In genomic region chr5:33245701-33246100, GRCm38 (mm10) we compare ENCODE assay signal across 7 mouse cellular contexts. TPM values are rescaled to one million over a fixed set of nuclear protein-coding genes. Genes with fewer than 3 reads are reported as not detected.
A peak's percentile ranks its signal among the peaks of the same experiment; 100 is the strongest.
DNase-seq lines count a peak whose midpoint lies in the region; ATAC-seq and TF ChIP-seq lines count a peak whose summit lies in the region.

No protein-coding gene starts in this region.

- intact Hi-C loops in left cerebral cortex, postnatal 10 days (cut with DNase I), result loop anchor here (5.0 kb wide), 1 partner anchor 43 kb away; no protein-coding TSS in a partner anchor

- WGBS in intestine, postnatal 0 days, result 70% methylated on average over 3 of the region's 3 CpGs
- 89% methylated on average over 3 of the region's 3 CpGs for WGBS in neural tube, embryonic 14.5 days

- no peak for ATAC-seq in intestine, postnatal 0 days
- ATAC-seq in neural tube, embryonic 14.5 days (ENCODE audit: low read depth), result no peak

- no peaks in the 10 kb centered on the region for H3K4me1 ChIP-seq in intestine, postnatal 0 days (replicated peaks; ENCODE audit: control insufficient read depth, insufficient read depth, low read length)
- H3K4me1 ChIP-seq in neural tube, embryonic 14.5 days (ENCODE audit: control insufficient read depth, insufficient read depth, low read length), result no peaks in the 10 kb centered on the region

- H3K9me3 ChIP-seq in intestine, postnatal 0 days (ENCODE audit: control insufficient read depth), result no peaks in the 10 kb centered on the region
- no peaks in the 10 kb centered on the region for H3K9me3 ChIP-seq in neural tube, embryonic 14.5 days (ENCODE audit: control insufficient read depth, low read length)

- no peak overlapping the region for H3K9ac ChIP-seq in intestine, postnatal 0 days (ENCODE audit: low read depth, low read length)
- no peak overlapping the region for H3K9ac ChIP-seq in neural tube, embryonic 14.5 days (replicated peaks; ENCODE audit: low read depth, low read length)

- peaks cover 54% of the 10 kb centered on the region for H3K36me3 ChIP-seq in intestine, postnatal 0 days (ENCODE audit: control insufficient read depth, insufficient read depth)
- peaks cover 42% of the 10 kb centered on the region for H3K36me3 ChIP-seq in neural tube, embryonic 14.5 days (ENCODE audit: control insufficient read depth, insufficient read depth, low read length)

- H3K27me3 ChIP-seq in intestine, postnatal 0 days (replicated peaks; ENCODE audit: control insufficient read depth, insufficient read depth, low read length), result no peaks in the 10 kb centered on the region
- H3K27me3 ChIP-seq in neural tube, embryonic 14.5 days (ENCODE audit: control insufficient read depth, insufficient read depth, low read length), result no peaks in the 10 kb centered on the region

- H3K4me2 ChIP-seq in intestine, postnatal 0 days (replicated peaks; ENCODE audit: low read depth), result no peak overlapping the region
- H3K4me2 ChIP-seq in neural tube, embryonic 14.5 days (ENCODE audit: low read depth, low read length), result no peak overlapping the region

- no peak overlapping the region for H3K4me3 ChIP-seq in intestine, postnatal 0 days (ENCODE audit: low read depth, low read length)
- no peak overlapping the region for H3K4me3 ChIP-seq in neural tube, embryonic 14.5 days (ENCODE audit: low read depth, low read length)

- peak; percentile 79 for DNase-seq in urinary bladder, postnatal 14 days (ENCODE audit: low spot score)
- DNase-seq in urinary bladder, postnatal 10 days (ENCODE audit: low spot score), result no peak
- DNase-seq in gastrocnemius, adult 8-10 months (ENCODE audit: low spot score in 2 of 2), result peak; percentile 64 to 82
- peak; percentile 46 to 53 for DNase-seq in left cerebral cortex, postnatal 10 days (ENCODE audit: extremely low spot score in 1 of 2, low spot score in 2 of 2)
- no peak for DNase-seq in c-Kit-positive CD71-positive TER-119-positive erythroid progenitor cells, embryonic 14.5 days (ENCODE audit: low spot score)

- no peak for TF ChIP-seq CTCF in intestine, postnatal 0 days (IDR thresholded peaks at IDR 0.05; ENCODE audit: low read depth)

- peak overlapping the region; percentile 54 for H3K27ac ChIP-seq in intestine, postnatal 0 days (ENCODE audit: low read depth, low read length)
- H3K27ac ChIP-seq in neural tube, embryonic 14.5 days (ENCODE audit: low read depth, low read length), result peak overlapping the region; percentile 48; the same call in 1 of the 2 replicates

RNA-seq across cellular contexts. Expression of gene Spon2, which starts 27.4 kb away (rescaled TPM):
- 1 to 10 TPM in 2 of 4 experiments, under 1 TPM in 2; 0.67 to 1.1 (median 0.88) TPM for total RNA-seq in gastrocnemius, adult 8-10 months (2022)
- 43.0 and 45.4 TPM in 2 replicates for polyA plus RNA-seq in intestine, postnatal 0 days (2015; fragmentation: Nextera tagmentation; extraction: Ambion mirVana)
- under 1 TPM; 0.43 to 0.71 TPM for total RNA-seq in left cerebral cortex, postnatal 10 days (2021)
- polyA plus RNA-seq in neural tube, embryonic 14.5 days (2014; fragmentation: Nextera tagmentation; extraction: Ambion mirVana), result 0.54 and 3.0 TPM in 2 replicates

RNA-seq across cellular contexts. Expression of gene Ctbp1, which starts 29.1 kb away (rescaled TPM):
- total RNA-seq in gastrocnemius, adult 8-10 months (2022), result 100 to 1,000 TPM; 241 to 265 (median 251) TPM
- polyA plus RNA-seq in intestine, postnatal 0 days (2015; fragmentation: Nextera tagmentation; extraction: Ambion mirVana), result 139 and 141 TPM in 2 replicates
- 100 to 1,000 TPM; 275 to 299 TPM for total RNA-seq in left cerebral cortex, postnatal 10 days (2021)
- 513 and 549 TPM in 2 replicates for polyA plus RNA-seq in neural tube, embryonic 14.5 days (2014; fragmentation: Nextera tagmentation; extraction: Ambion mirVana)

Comparison
In these comparisons a context has a peak if more than half of its experiments do, and no peak if none do; other contexts are left out.
1. DNase-seq: peak in urinary bladder, postnatal 14 days (single experiment), gastrocnemius, adult 8-10 months (2 of 2) and left cerebral cortex, postnatal 10 days (2 of 2); none in urinary bladder, postnatal 10 days (single experiment) and c-Kit-positive CD71-positive TER-119-positive erythroid progenitor cells, embryonic 14.5 days (single experiment).